Mouse (Mus musculus) spleen, adult 2 months (tissue): ENCODE data around the gene Scml4. TPM values are rescaled to one million over a fixed set of nuclear protein-coding genes. Genes with fewer than 3 reads are reported as not detected.

Experiments
- DNase-seq, 2 experiments: peaks; one replicate each; pipeline versions ENCODE4 v3.0.0 to v3.0.0-alpha.2; 2012 to 2021; ENCODE audit warnings: low spot score in 2 of 2, low read depth in 1 of 2
- H3K27ac ChIP-seq: fragments of 200-500 bp; 2 replicates; pipeline ENCODE4 v1.5.1; 2012; ENCODE audit warnings: low read length, inconsistent platforms; ENCODE audit not compliant: insufficient read depth
- H3K27me3 ChIP-seq: fragments of 200-500 bp; 2 replicates; pipeline ENCODE4 v1.6.1; 2012; ENCODE audit warnings: mild to moderate bottlenecking, moderate library complexity, low read length, inconsistent platforms; ENCODE audit not compliant: control insufficient read depth, insufficient read depth
- H3K36me3 ChIP-seq: fragments of 200-500 bp; 2 replicates; pipeline ENCODE4 v1.6.1; 2012; ENCODE audit warnings: mild to moderate bottlenecking, low read length, inconsistent platforms; ENCODE audit not compliant: control insufficient read depth, insufficient read depth
- H3K4me1 ChIP-seq: fragments of 200-500 bp; 2 replicates; pipeline ENCODE4 v1.6.1; 2011; ENCODE audit warnings: inconsistent platforms; ENCODE audit not compliant: control insufficient read depth, insufficient read depth, insufficient read length
- H3K4me3 ChIP-seq: fragments of 200-500 bp; 2 replicates; pipeline ENCODE4 v1.5.1; 2011; ENCODE audit warnings: mild to moderate bottlenecking, inconsistent platforms; ENCODE audit not compliant: insufficient read depth, insufficient read length; ENCODE audit errors: extremely low read depth
- CTCF ChIP-seq: fragments of 200-500 bp; IDR thresholded peaks from 2 replicates; pipeline ENCODE4 v1.5.1; 2011; ENCODE audit warnings: mild to moderate bottlenecking, inconsistent platforms; ENCODE audit not compliant: insufficient read depth, insufficient read length, insufficient replicate concordance; ENCODE audit errors: extremely low read depth
- POLR2A ChIP-seq: fragments of 200-500 bp; IDR thresholded peaks from 2 replicates; pipeline ENCODE4 v1.6.1; 2011; ENCODE audit warnings: low read depth, low read length, inconsistent platforms
- WGBS: fragments of 180-500 bp; shearing (Covaris S2); methylation state at CpG from one replicate; pipeline ENCODE4 v1.1.7; 2018; 5-methylcytosine and 5-hydroxymethylcytosine counted together
- polyA plus RNA-seq: library from polyadenylated mRNA; depleted of rRNA; stranded (reverse); fragments of >200 nt; gene quantifications from 2 replicates; pipeline ENCODE4 v1.2.3, GENCODE M21; 2012; rRNA removed

Scml4 gene
- polyA plus RNA-seq, 1 experiment, result 24.6 TPM

GRCm38 (mm10) chr10:43002721-43003465, 142.7 kb downstream of the Scml4 start:
- 13% methylated on average over 25 of the region's 25 CpGs for WGBS
- Histone ChIP-seq H3K4me1 (no peaks in the 10 kb centered on the region), H3K27me3 (peaks cover 5% of the 10 kb centered on the region), H3K4me3 (peak overlapping the region; percentile 30; the same call in 1 of the 2 replicates), H3K36me3 (no peaks in the 10 kb centered on the region), H3K27ac (no peak overlapping the region)
- no peak for TF ChIP-seq POLR2A
- TF ChIP-seq CTCF, result no peak
- DNase-seq, result no peak

- Histone ChIP-seq H3K27ac (no peak overlapping the region), H3K4me1 (no peaks in the 10 kb centered on the region), H3K36me3 (no peaks in the 10 kb centered on the region), H3K27me3 (peaks cover 5% of the 10 kb centered on the region), H3K4me3 (no peak overlapping the region)
- no peak for DNase-seq
- TF ChIP-seq CTCF (no peak), POLR2A (no peak)
- WGBS, result 68% methylated on average over 5 of the region's 5 CpGs
Observed at GRCm38 (mm10) chr10:43003466-43003757, 143.2 kb downstream of the Scml4 start.

DNA sequence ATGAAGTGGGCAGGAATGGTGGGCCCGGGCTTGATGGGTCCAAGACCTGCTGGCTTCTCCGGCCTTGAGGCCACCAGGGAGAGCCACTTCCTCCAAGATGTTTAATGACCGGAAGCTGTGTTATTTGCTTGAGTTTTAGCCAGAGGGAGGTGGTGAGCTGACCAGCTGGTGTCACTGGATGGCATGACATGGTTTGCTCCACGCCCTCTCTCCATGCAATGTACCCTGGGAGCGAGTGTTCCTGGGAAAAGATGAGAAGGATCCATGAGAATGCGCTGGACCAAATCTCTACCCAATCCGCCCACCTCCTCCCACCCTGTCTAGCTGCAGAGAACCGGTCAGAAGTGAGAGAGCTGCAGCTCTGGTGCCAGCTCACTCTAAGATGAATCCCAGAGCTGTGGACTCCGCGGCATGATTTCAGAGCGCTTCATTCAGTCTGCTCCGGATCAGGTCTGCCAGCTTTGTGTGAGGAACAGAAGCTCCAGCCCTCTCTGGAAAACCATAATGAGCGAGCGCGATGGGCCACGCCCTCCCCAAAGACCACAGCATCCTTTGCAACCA, 144.1 kb downstream of the Scml4 start:
- Histone ChIP-seq H3K4me3 (no peak overlapping the region), H3K27me3 (peaks cover 5% of the 10 kb centered on the region), H3K4me1 (no peaks in the 10 kb centered on the region), H3K27ac (no peak overlapping the region), H3K36me3 (no peaks in the 10 kb centered on the region)
- DNase-seq, result no peak
- no peak for TF ChIP-seq CTCF
- no peak for TF ChIP-seq POLR2A
- 87% methylated on average over 16 of the region's 16 CpGs for WGBS

GRCm38 (mm10) chr10:43005031-43005430, 144.9 kb downstream of the Scml4 start:
- whole genome bisulfite sequencing, result 81% methylated on average over 4 of the region's 4 CpGs
- H3K4me1 ChIP-seq, result no peaks in the 10 kb centered on the region
- no peak for TF ChIP-seq POLR2A
- H3K36me3 ChIP-seq, result no peaks in the 10 kb centered on the region
- no peak overlapping the region for H3K4me3 ChIP-seq
- no peak overlapping the region for H3K27ac ChIP-seq
- no peak for DNase-seq
- H3K27me3 ChIP-seq, result peaks cover 5% of the 10 kb centered on the region

GRCm38 (mm10) chr10:43005677-43006076, 145.5 kb downstream of the Scml4 start:
- Histone ChIP-seq H3K27ac (no peak overlapping the region), H3K4me3 (no peak overlapping the region), H3K27me3 (peaks cover 5% of the 10 kb centered on the region), H3K36me3 (no peaks in the 10 kb centered on the region), H3K4me1 (no peaks in the 10 kb centered on the region)
- TF ChIP-seq POLR2A, result no peak
- no peak for TF ChIP-seq CTCF
- DNase-seq, result no peak
- WGBS, result 73% methylated on average over 7 of the region's 7 CpGs

DNA sequence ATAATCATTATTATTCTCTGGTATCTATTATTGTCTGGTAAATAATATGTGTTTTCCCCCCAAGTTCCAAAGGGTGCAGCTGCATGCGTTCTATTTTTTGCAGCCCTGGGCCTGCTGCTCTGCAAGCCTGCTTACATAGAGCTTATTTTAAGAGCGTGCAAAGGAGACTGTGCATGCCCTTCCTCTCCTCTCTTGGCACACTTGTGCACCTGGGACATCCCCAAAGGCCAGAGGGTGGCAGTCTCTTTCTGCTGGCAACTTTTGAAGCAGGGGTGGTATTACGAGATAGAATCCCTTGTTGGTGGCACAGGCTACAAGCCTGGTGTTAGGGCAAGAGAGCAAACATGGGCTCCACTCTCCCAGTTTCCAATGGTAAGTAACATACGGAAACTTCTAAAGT, 146.4 kb downstream of the Scml4 start:
- no peak overlapping the region for H3K4me3 ChIP-seq
- TF ChIP-seq POLR2A (no peak), CTCF (no peak)
- H3K4me1 ChIP-seq, result no peaks in the 10 kb centered on the region
- no peaks in the 10 kb centered on the region for H3K36me3 ChIP-seq
- WGBS, result 75% methylated on average over 4 of the region's 4 CpGs
- H3K27ac ChIP-seq, result no peak overlapping the region
- peaks cover 5% of the 10 kb centered on the region for H3K27me3 ChIP-seq
- no peak for DNase-seq

DNA sequence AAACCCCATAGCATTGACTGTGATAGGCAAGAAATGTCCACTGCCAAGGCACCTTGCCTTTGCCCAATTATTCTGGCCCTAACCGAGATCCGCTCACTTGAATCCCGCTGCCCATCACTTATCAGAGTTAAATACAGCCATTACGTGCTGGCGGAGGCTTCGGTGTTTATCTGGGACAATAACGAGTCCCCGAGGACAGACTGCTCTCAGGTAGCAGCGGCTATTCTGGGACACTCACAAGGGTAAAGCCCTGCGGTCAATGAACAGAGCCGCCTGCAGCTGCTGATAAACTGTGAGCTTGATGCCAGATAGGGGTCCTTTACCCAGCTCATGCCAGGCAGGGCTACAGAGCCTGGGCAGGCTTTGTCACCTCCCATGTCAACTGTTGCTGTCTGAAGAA, 147.9 kb downstream of the Scml4 start:
- WGBS, result 86% methylated on average over 11 of the region's 11 CpGs
- H3K36me3 ChIP-seq, result no peaks in the 10 kb centered on the region
- no peak overlapping the region for H3K4me3 ChIP-seq
- no peak for DNase-seq
- no peaks in the 10 kb centered on the region for H3K27me3 ChIP-seq
- H3K27ac ChIP-seq, result no peak overlapping the region
- H3K4me1 ChIP-seq, result no peaks in the 10 kb centered on the region
- TF ChIP-seq CTCF, result no peak
- no peak for TF ChIP-seq POLR2A

Other genes with a start within 250 kb of the Scml4 start
- gene Sec63, start 98.9 kb upstream of the Scml4 start, polyA plus RNA-seq, result 4.7 and 6.2 TPM in 2 replicates